ENCODE assay signal across 11 mouse cellular contexts in the genomic region with DNA sequence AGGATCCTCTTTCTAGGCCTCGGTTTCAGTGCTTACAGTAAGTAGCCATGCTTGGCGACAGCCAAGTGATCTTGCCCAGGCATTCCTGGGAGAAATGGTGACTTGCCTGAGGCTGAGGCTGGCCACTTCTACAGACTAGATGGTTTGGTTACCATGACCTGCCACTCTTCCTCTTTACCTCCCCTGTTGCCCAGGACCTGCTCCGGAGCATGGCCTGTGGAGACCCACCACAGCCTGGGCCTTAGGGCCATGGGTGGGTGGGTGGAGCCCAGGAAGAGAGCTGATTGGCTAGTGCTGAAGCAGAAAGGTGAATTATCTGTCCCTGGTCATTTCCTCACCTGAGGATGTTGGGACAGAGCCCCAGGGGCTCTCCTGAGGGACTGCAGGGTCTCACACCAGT. TPM values are rescaled to one million over a fixed set of nuclear protein-coding genes. Genes with fewer than 3 reads are reported as not detected.
DNase-seq lines count a peak whose midpoint lies in the region; ATAC-seq and TF ChIP-seq lines count a peak whose summit lies in the region.
"Had no signal": no experiment of that assay in that cellular context is flagged by ENCODE, and none has a peak within 500 bp of the region (broad histone marks: within the 10 kb centered on the region; RNA-seq: fewer than 3 reads in every experiment).

No protein-coding gene starts in this region.

- H3K4me3 ChIP-seq in heart, embryonic 16.5 days (ENCODE audit: low read length) = no peak overlapping the region
- H3K4me3 ChIP-seq in heart, adult 2 months = no peak overlapping the region
- no peak overlapping the region for H3K4me3 ChIP-seq in midbrain, embryonic 10.5 days
- no peak overlapping the region for H3K4me3 ChIP-seq in midbrain, postnatal 0 days (ENCODE audit: low read depth, low read length)
- H3K4me3 ChIP-seq in bone marrow, adult 2 months (replicated peaks; ENCODE audit: control insufficient read depth, low read depth, low read length) = no peak overlapping the region
- H3K4me3 ChIP-seq in limb, embryonic 13.5 days = no peak overlapping the region
- H3K4me3 ChIP-seq: hindbrain, embryonic 15.5 days; liver, embryonic 13.5 days; neural tube, embryonic 13.5 days had no signal

- no peak for ATAC-seq in heart, embryonic 16.5 days (replicated peaks; ENCODE audit: extremely low read depth, insufficient read depth, low FRiP score)
- ATAC-seq in midbrain, postnatal 0 days (ENCODE audit: low FRiP score) = no peak
- ATAC-seq in limb, embryonic 13.5 days (ENCODE audit: low FRiP score, low read depth) = no peak

- H3K36me3 ChIP-seq in heart, embryonic 16.5 days (ENCODE audit: control insufficient read depth, insufficient read depth) = no peaks in the 10 kb centered on the region
- no peaks in the 10 kb centered on the region for H3K36me3 ChIP-seq in heart, adult 2 months (ENCODE audit: control insufficient read depth, insufficient read depth, low read length)
- no peaks in the 10 kb centered on the region for H3K36me3 ChIP-seq in midbrain, embryonic 10.5 days
- H3K36me3 ChIP-seq in midbrain, postnatal 0 days (ENCODE audit: insufficient read depth, low read length) = no peaks in the 10 kb centered on the region
- H3K36me3 ChIP-seq in limb, embryonic 13.5 days = no peaks in the 10 kb centered on the region
- H3K36me3 ChIP-seq: hindbrain, embryonic 15.5 days; liver, embryonic 13.5 days; neural tube, embryonic 13.5 days had no signal

- peak overlapping the region; percentile 45 for H3K27ac ChIP-seq in heart, embryonic 16.5 days (ENCODE audit: low read length)
- H3K27ac ChIP-seq in heart, adult 2 months = no peak overlapping the region
- H3K27ac ChIP-seq in midbrain, embryonic 10.5 days (replicated peaks) = peak overlapping the region; percentile 77
- no peak overlapping the region for H3K27ac ChIP-seq in midbrain, postnatal 0 days (ENCODE audit: low read depth, low read length)
- peak overlapping the region; percentile 49 for H3K27ac ChIP-seq in bone marrow, adult 2 months (ENCODE audit: control insufficient read depth, insufficient read depth, low read depth, low read length, poor library complexity)
- peak overlapping the region; percentile 39; the same call in 1 of the 2 replicates for H3K27ac ChIP-seq in limb, embryonic 13.5 days
- H3K27ac ChIP-seq: liver, embryonic 13.5 days had no signal

- H3K4me1 ChIP-seq in heart, embryonic 16.5 days (ENCODE audit: control insufficient read depth, insufficient read depth, low read length) = peaks cover 37% of the 10 kb centered on the region
- H3K4me1 ChIP-seq in heart, adult 2 months (ENCODE audit: control insufficient read depth, insufficient read depth, low read length) = peaks cover 9% of the 10 kb centered on the region
- peaks cover 75% of the 10 kb centered on the region for H3K4me1 ChIP-seq in midbrain, embryonic 10.5 days
- H3K4me1 ChIP-seq in midbrain, postnatal 0 days (ENCODE audit: insufficient read depth, low read length) = peaks cover 18% of the 10 kb centered on the region
- H3K4me1 ChIP-seq in bone marrow, adult 2 months (ENCODE audit: control insufficient read depth, insufficient read depth, low read length) = peaks cover 7% of the 10 kb centered on the region
- H3K4me1 ChIP-seq in limb, embryonic 13.5 days = peaks cover 68% of the 10 kb centered on the region

- 71% methylated on average over 3 of the region's 3 CpGs for WGBS in heart, embryonic 16.5 days
- 86% methylated on average over 3 of the region's 3 CpGs for WGBS in heart, adult 2 months
- 46% methylated on average over 3 of the region's 3 CpGs for WGBS in midbrain, embryonic 10.5 days
- 65% methylated on average over 3 of the region's 3 CpGs for WGBS in midbrain, postnatal 0 days
- 73% methylated on average over 3 of the region's 3 CpGs for WGBS in bone marrow, adult 2 months
- WGBS in limb, embryonic 13.5 days = 66% methylated on average over 3 of the region's 3 CpGs

- no peak for DNase-seq in heart, adult 2 months
- DNase-seq in midbrain, embryonic 10.5 days (ENCODE audit: low spot score) = no peak
- DNase-seq in midbrain, postnatal 0 days (ENCODE audit: low spot score) = no peak
- DNase-seq in cerebellum, postnatal 10 days = no peak
- DNase-seq: cerebellum, adult 8-10 months; liver, embryonic 13.5 days had no signal

- H3K9me3 ChIP-seq in heart, embryonic 16.5 days (replicated peaks; ENCODE audit: control insufficient read depth, low read length) = no peaks in the 10 kb centered on the region
- H3K9me3 ChIP-seq in midbrain, embryonic 10.5 days (replicated peaks) = no peaks in the 10 kb centered on the region
- no peaks in the 10 kb centered on the region for H3K9me3 ChIP-seq in midbrain, postnatal 0 days (ENCODE audit: low read length)
- H3K9me3 ChIP-seq in limb, embryonic 13.5 days = no peaks in the 10 kb centered on the region
- H3K9me3 ChIP-seq: hindbrain, embryonic 15.5 days; liver, embryonic 13.5 days; neural tube, embryonic 13.5 days had no signal

- H3K79me2 ChIP-seq in heart, adult 2 months (replicated peaks; ENCODE audit: control insufficient read depth, insufficient read depth, low read length) = no peaks in the 10 kb centered on the region

- TF ChIP-seq POLR2A in heart, adult 2 months (IDR thresholded peaks at IDR 0.05; ENCODE audit: insufficient read depth, low read depth, low read length) = no peak
- TF ChIP-seq POLR2A in bone marrow, adult 2 months (IDR thresholded peaks at IDR 0.05; ENCODE audit: borderline replicate concordance, control insufficient read depth, low read depth, low read length) = no peak

- H3K9ac ChIP-seq in heart, embryonic 16.5 days (ENCODE audit: low read length) = no peak overlapping the region
- no peak overlapping the region for H3K9ac ChIP-seq in heart, adult 2 months (ENCODE audit: low read depth, low read length)
- H3K9ac ChIP-seq in midbrain, postnatal 0 days (replicated peaks; ENCODE audit: low read length, poor library complexity, severe bottlenecking) = no peak overlapping the region
- no peak overlapping the region for H3K9ac ChIP-seq in limb, embryonic 13.5 days
- H3K9ac ChIP-seq: hindbrain, embryonic 15.5 days; liver, embryonic 13.5 days; neural tube, embryonic 13.5 days had no signal

- H3K27me3 ChIP-seq in heart, embryonic 16.5 days (ENCODE audit: control insufficient read depth, insufficient read depth, low read length) = no peaks in the 10 kb centered on the region
- no peaks in the 10 kb centered on the region for H3K27me3 ChIP-seq in heart, adult 2 months (ENCODE audit: control insufficient read depth, insufficient read depth, low read length)
- H3K27me3 ChIP-seq in midbrain, embryonic 10.5 days (ENCODE audit: low read depth, poor library complexity, severe bottlenecking) = peaks cover 75% of the 10 kb centered on the region
- no peaks in the 10 kb centered on the region for H3K27me3 ChIP-seq in midbrain, postnatal 0 days (ENCODE audit: insufficient read depth, low read length)
- no peaks in the 10 kb centered on the region for H3K27me3 ChIP-seq in limb, embryonic 13.5 days
- H3K27me3 ChIP-seq: hindbrain, embryonic 15.5 days had no signal

- intact Hi-C loops in heart, adult 2 months (cut with DNase I) = no loop called here

- no peak overlapping the region for H3K4me2 ChIP-seq in heart, embryonic 16.5 days (ENCODE audit: low read depth, low read length)
- no peak overlapping the region for H3K4me2 ChIP-seq in midbrain, postnatal 0 days (ENCODE audit: low read depth, low read length, poor library complexity, severe bottlenecking)
- H3K4me2 ChIP-seq in limb, embryonic 13.5 days (replicated peaks) = no peak overlapping the region
- H3K4me2 ChIP-seq: hindbrain, embryonic 15.5 days; liver, embryonic 13.5 days; neural tube, embryonic 13.5 days had no signal

- TF ChIP-seq CTCF in heart, adult 2 months (IDR thresholded peaks at IDR 0.05) = no peak
- TF ChIP-seq CTCF in midbrain, postnatal 0 days (IDR thresholded peaks at IDR 0.05) = no peak
- TF ChIP-seq CTCF in bone marrow, adult 2 months (IDR thresholded peaks at IDR 0.05; ENCODE audit: control insufficient read depth, insufficient read depth, low read length) = no peak

- no peak for TF ChIP-seq EP300 in heart, adult 2 months (IDR thresholded peaks at IDR 0.05; ENCODE audit: insufficient read depth, low read depth, low read length)

RNA-seq across cellular contexts. Expression of a gene that starts 8.3 kb away (rescaled TPM):
- 0.87 and 1.2 TPM in 2 replicates for polyA plus RNA-seq in heart, embryonic 16.5 days (2015; fragmentation: Nextera tagmentation; extraction: Ambion mirVana)
- total RNA-seq in heart, adult 2 months (2021) = under 1 TPM; 0.48 to 0.81 TPM
- polyA plus RNA-seq in heart, adult 2 months (2012; rRNA removed) = 0.61 and 0.64 TPM in 2 replicates
- 31.1 and 31.4 TPM in 2 replicates for polyA plus RNA-seq in midbrain, embryonic 10.5 days (2016; fragmentation: Nextera tagmentation; extraction: Ambion mirVana)
- total RNA-seq in midbrain, postnatal 0 days (2014; rRNA removed) = 3.7 and 4.8 TPM in 2 replicates
- 1.6 and 1.7 TPM in 2 replicates for polyA plus RNA-seq in midbrain, postnatal 0 days (2015; fragmentation: Nextera tagmentation; extraction: Ambion mirVana)
- not detected in 2 replicates for polyA plus RNA-seq in bone marrow, adult 2 months (2011; ENCODE audit: insufficient read depth, insufficient read length, low replicate concordance, missing spikeins)
- 0.51 and 0.56 TPM in 2 replicates for polyA plus RNA-seq in limb, embryonic 13.5 days (2015; fragmentation: Nextera tagmentation; extraction: Ambion mirVana)

Comparison
In these comparisons a context has a peak if more than half of its experiments do, and no peak if none do; other contexts are left out.
1. H3K27ac ChIP-seq: peak in heart, embryonic 16.5 days (single experiment), midbrain, embryonic 10.5 days (single experiment), bone marrow, adult 2 months (single experiment) and limb, embryonic 13.5 days (single experiment); none in heart, adult 2 months (single experiment) and midbrain, postnatal 0 days (single experiment).
2. RNA of a gene that starts 8.3 kb away (polyA plus RNA-seq): 31.1 to 31.4 TPM in midbrain, embryonic 10.5 days; 1.6 to 1.7 TPM in midbrain, postnatal 0 days, 0.87 to 1.2 TPM in heart, embryonic 16.5 days, 0.61 to 0.64 TPM in heart, adult 2 months, 0.51 to 0.56 TPM in limb, embryonic 13.5 days and not detected in bone marrow, adult 2 months; every median in the first group is over 10 times any median in the second.